Mouse (Mus musculus): Measurements from ENCODE around the gene Rnf169.
"Not testable (repeated sequence)": the region's sequence is repeated elsewhere in the genome, so short reads cannot be mapped to it uniquely, and the experiment has no call there.

Rnf169 gene

GRCm38 (mm10) chr7:99981311-99981710 is 1.1 kb upstream of the Rnf169 start:
- intact Hi-C loops (cut with DNase I) = loop anchor here (5.0 kb wide), 1 partner anchor 54 kb away; no protein-coding TSS in a partner anchor

GRCm38 (mm10) chr7:99979546-99980131 is 609 bp downstream of the Rnf169 start:
- intact Hi-C loops (cut with DNase I) = loop anchor here (5.0 kb wide), 1 partner anchor 52 kb away; no protein-coding TSS in a partner anchor

- intact Hi-C loops (cut with DNase I) = no loop called here
These were observed 1.2 kb downstream of the Rnf169 start for GRCm38 (mm10) chr7:99979081-99979480.

GRCm38 (mm10) chr7:99978041-99978440 is 2.2 kb downstream of the Rnf169 start:
- intact Hi-C loops (cut with DNase I) = no loop called here

DNA sequence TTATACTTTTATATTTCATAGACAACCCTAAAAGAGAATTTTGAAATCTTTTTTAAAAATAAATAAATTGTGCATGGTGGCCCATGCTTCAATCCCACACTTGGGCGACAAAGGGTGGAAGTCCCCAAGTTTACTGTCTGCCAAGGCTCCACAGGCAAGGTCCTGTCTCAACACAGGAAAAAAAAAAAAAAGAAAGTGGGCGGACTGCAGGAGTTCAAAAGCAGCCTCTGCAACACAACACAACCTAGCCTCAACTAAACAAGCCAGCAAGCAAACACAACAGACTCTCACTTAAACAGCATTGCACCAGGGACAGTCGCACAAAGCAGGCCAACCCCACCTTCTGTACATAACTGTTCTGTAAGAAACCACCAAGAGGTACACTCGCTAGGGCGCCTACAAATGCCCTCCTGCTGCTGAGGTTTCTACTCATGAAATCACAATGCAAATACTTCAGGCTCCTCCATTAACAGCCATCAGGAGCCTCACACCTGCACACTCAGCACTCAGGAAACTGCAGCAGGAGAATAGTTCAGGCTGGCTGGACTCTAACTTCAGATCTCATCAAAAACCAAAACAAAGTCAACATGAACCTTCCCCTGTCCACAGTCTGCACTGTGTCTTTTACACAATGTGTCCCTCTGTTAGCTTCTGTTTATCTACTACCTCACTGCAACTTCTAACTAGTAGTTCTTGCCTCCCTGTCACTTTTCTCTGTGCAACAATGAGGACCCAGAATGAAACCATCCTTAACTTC is 4.3 kb downstream of the Rnf169 start:
- intact Hi-C loops (cut with DNase I) = no loop called here

DNA sequence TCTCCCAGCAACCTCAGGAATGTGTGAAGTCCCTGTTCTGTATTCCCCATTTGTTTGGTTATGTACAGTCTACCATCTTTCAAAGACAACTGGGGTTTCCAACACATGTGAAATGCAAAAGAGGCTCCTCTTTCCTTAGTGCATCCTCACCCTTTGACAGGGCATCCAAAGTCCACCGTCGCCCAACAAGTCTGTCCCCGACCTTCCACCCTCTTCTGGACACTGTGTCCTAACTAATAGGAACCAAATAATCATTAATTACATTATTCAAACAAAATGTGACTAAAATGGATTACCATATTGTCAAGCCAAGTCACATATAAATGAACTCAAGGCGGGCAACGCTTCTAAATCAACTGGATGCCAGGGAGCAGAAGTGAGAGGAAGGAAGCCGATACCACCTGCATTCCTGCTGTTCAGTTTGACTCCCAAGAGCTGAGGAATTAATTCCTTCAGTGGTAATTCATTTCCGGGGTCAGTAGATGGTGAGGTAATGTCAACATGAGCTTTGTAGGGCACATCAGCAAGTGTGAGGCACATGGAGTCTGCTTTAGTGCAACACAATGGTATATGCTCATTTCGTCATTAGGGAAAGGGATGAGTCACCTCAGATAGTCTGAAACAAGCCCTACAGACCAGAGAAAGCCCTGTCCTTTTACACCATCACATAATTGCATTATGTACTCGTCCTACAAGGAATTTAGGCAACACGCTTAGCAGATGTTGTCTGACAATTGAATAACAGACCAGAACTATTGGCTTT is 5.9 kb downstream of the Rnf169 start:
- intact Hi-C loops (cut with DNase I) = no loop called here

- intact Hi-C loops (cut with DNase I) = not testable (repeated sequence)
These were observed 7.3 kb downstream of the Rnf169 start for GRCm38 (mm10) chr7:99972912-99973311.

DNA sequence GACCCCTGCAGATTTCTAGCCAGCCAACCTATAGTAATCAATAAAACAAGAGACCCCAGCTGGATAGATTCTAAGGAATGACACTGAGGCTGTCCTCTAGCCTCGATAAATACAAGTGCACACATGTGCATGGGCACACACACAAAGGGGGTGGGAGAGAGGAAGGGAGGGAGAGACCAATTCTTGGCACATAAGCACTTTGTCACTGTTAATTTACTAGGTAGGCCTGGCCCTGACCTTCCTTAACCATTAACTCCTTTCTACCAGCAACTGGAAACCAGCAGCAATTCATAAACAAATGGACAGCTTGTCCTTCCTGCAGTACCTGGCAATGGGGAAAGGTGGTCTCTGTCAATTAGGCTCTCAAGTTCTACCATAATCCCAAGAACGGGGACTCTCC is 8.3 kb downstream of the Rnf169 start:
- intact Hi-C loops (cut with DNase I) = no loop called here

GRCm38 (mm10) chr7:99969151-99969550 is 11.1 kb downstream of the Rnf169 start:
- intact Hi-C loops (cut with DNase I) = no loop called here

GRCm38 (mm10) chr7:99966011-99966721 is 14.1 kb downstream of the Rnf169 start:
- intact Hi-C loops (cut with DNase I) = no loop called here

GRCm38 (mm10) chr7:99965020-99965841 is 15.0 kb downstream of the Rnf169 start:
- intact Hi-C loops (cut with DNase I) = no loop called here

DNA sequence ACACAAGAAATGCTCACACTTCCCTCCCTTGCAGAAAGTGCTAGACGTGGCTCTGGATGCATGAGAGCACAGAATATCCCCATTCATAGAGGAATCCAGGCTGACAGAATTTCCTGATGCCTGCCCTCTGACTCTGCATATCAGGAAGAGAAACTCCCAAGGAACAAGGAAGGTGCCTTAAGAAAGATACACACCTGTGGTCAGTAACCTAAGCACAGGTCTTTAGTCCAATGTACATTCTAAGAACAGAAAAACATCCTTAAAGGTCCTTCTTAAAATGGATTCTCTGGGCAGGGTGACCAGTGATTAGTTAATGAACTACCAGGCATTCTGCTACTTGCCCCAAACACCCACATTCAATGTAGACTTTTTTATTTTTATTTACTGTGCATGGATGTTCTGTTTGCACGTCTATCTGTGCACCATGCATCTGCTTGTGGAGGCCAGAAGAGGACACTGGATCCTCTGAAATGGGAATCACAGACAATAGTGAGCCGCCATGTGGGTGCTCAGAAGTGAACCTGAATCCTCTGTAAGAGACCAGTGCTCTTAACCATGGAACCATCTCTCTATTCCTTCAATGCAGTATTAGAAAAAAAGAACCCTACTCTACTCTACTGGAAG is 16.9 kb downstream of the Rnf169 start:
- intact Hi-C loops (cut with DNase I) = no loop called here

DNA sequence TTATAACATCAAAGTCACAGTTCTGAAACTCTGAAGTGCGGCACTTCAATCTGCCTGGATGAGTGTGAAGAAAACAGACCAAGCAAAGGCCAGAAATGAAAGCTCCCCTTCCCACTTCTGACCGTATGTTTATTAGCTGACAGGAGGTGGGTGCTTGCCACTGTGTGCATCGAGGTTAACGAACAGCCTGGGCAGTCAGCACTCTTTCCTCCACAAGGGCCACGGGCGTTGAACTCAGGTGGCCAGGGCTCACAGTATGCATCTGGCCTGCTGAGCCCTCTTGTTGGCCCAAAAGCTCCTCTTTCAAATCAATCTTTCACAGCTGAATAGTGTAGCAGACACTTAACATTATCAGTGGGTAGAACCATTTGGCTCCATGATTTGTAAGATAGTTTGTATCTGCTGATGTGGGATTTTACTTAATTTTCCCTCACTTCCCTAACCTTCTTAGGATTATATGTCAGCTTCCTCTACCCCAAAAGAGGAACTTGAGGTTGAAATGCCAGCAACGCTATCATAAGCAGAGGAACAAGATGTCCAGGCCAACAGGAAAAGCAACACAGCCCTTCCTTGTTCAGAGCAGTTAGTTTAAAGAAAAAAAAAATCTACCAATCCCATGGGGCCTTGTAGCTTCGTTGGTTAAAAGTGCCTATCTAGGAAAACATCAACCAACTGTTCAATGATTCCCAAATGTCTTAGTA is 17.6 kb downstream of the Rnf169 start:
- intact Hi-C loops (cut with DNase I) = no loop called here

- intact Hi-C loops (cut with DNase I) = no loop called here
These were observed 18.7 kb downstream of the Rnf169 start for GRCm38 (mm10) chr7:99961518-99961917.

DNA sequence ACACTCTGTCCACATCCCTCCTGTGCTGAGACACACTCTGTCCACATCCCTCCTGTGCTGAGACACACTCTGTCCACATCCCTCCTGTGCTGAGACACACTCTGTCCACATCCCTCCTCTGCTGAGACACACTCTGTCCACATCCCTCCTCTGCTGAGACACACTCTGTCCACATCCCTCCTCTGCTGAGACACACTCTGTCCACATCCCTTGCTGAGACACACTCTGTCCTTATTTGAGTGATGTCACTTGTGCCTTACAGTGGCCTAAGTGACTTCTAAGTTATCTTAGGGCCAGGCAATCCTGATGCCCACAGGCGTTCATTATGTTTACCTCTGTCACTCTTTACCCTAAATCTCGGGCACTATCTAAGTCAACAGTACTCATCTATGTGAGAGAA is 19.7 kb downstream of the Rnf169 start:
- intact Hi-C loops (cut with DNase I) = not testable (repeated sequence)

GRCm38 (mm10) chr7:99957226-99957965 is 22.9 kb downstream of the Rnf169 start:
- intact Hi-C loops (cut with DNase I) = no loop called here

DNA sequence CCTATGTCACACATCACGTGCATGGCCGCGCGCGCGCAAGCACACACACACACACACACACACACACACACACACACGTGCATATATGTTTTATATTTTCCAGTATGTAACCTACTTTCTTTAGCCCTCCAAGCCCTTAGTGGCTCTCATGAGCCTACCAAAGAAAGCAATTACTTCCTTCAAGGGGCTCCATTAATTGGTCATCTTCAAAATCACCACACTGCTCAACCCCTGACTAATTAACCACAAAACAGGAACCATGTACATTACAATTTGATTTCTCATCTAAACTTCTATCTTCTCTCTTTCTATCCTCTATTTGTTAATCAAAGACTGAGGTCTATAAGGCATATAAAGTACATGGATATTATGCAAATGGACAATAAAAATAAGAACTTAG is 24.2 kb downstream of the Rnf169 start:
- intact Hi-C loops (cut with DNase I) = no loop called here

DNA sequence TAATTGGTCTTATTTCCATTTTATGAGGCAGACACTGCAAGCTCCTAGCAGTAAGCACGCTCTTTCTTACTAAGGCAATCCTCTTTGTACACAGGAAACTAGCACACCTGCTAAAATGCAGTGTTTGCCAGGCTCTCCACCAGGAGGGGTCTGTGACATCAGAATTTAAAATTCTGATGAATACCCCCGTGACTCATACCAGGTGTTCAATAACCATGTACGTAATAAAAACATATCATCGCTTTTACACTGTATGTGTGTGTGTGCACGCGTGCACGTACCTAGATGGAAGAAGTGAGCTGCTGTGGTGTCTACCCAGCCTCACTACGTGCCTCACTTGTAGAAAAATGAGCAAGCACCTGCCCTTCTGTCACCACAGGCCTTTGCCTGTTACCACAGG is 26.0 kb downstream of the Rnf169 start:
- intact Hi-C loops (cut with DNase I) = no loop called here
